Mouse (Mus musculus): ENCODE measurements at regions not wholly inside any gene's neighbourhood (a gene's known extent, or its start where the extent isn't known, plus 50 kb on each side); places are given as distances from the start of the nearest gene placed in this dataset.

DNA sequence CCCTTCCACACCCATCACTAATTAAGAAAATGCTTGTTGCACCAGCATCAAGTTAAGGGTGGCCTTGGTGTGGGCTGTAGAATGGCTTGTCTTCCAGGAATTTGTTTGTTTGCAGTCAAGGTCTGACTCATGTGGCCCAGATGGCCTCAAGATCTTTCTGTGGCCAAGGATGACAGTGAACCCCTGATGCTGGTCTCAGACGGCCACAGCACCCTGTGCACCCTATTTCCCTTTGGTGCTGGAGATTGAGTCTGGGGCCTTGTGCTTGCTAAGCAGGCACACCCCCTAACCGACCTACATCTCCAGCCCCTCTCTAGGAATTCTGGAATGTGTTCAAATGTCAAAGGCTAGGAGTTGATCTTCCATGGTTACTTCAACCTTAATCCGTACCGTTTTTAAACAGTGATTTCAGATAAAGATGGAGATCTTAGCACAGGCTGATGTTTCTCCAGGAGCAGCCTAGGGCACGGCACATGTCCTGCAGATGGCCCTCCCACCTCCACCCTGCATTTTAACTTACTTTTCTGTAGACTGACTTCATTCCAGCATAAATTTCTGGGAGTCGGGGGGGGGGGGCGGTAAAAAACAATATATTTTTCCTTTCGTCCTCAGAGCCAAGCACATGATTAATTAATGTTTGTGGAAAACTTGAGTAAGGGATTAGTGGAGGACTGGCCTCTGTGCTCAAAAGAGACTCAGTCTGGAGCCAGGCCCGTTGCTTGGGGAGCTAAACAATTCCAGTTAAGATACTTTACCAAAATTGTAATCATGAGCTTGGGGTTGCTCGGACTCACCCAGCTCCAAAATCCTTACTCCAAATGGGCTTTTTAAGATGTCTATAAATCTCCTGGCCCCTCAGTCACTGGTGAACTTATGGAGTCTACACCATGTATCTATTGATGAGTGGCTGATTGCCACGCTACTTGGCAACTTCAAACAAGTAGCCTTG lies 95.0 kb upstream of the Supt20 start:
- DNase-seq (ENCODE audit: low spot score in 2 of 2), result no peak

DNA sequence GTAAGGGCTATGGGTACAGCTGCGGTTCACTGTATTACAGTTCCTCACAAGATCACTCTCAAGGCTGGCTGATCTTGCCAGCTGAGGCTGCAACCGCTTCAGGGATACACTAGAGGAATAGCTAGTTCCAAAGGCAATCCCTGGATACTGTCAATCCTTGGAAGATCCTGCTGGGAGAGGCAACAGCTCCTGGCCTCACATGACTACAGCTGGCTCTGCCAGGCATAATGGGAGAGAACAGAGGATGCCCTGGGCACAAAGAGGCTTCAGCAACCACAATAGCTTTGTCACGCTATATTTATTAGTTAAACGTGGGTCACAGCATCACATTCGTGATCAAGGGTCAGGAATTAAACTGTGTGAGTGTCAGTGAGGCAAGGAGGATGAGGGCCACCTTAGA lies 94.3 kb upstream of the Supt20 start:
- DNase-seq (ENCODE audit: low spot score in 2 of 2), result no peak

DNA sequence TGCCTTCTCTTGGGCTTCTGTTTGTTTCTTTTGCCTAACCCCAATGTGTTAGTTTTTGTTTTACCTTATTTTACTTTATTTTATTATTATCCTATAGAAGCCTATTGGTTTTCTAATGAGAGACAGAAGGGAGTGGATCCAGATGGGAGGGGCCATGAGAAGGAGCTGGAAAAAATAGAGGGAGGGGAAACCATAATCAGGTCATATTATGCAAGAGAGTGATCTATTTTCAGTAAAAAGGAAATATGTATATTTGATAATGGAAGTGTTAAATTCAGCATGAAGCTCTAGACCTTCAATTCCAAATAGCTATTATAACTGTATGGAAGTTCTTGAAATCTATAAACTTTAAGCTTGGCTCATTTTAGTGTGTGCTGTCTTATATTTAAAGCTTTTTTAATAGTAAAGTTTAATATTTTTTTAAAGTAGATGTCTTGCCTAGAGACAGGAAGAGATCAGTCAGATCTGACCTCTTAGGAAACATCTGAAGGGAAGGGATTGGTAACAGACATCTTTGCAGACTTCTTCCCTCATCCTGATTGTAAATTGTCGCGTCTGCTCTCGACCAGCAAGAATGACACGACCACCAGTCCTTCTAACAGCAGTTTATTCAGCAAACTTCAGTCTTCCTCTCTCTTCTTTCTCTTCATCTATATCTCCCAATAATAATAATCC lies 87.8 kb upstream of the Supt20 start:
- DNase-seq (ENCODE audit: low spot score in 2 of 2), result no peak

DNA sequence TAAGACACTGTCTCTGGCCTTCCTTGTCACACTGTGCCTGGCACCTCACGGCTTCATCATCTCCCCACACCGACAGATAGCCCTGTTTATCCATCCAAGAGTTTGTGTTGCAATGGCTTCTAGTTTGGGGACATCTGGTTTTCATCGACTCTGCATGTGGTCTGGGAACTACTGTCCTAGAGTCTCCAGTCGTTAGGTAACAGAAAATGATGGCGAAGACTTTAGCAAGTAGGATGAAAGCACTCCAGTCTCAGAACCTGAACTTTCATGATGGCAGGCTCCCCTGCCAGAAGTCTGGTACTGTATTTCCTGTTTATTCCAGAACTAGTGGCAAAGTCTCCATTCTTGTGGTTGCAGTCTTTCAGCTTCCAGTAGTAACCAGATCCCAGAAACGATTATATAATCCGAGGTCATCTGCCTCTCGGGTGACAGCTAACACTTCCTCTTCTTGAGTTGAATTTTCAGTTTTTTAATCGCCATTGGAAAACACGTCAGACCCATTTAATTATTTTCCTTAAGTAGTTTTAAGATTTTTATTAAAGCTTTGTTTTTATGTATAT lies 81.1 kb upstream of the Supt20 start:
- no peak for DNase-seq (ENCODE audit: low spot score in 2 of 2)

DNA sequence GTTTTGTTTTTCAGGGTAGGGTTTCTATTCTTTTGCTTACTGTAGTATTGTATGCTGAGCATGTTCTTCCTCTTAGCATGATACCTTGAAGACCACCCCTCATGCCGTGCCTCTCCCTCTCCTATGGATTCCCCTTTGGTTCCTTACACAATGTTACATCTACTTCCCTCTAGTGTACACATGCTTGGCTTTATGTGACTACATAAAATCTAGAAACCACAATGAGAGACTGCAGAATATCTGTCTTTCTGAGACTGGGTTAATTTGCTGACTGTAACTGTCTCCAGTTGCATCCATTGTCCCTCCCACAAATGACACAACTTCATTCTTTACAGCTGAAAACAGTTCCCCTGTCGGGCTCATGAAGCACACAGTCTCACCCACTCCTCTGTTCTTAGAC lies 78.8 kb upstream of the Supt20 start:
- no peak for DNase-seq (ENCODE audit: low spot score in 2 of 2)

DNA sequence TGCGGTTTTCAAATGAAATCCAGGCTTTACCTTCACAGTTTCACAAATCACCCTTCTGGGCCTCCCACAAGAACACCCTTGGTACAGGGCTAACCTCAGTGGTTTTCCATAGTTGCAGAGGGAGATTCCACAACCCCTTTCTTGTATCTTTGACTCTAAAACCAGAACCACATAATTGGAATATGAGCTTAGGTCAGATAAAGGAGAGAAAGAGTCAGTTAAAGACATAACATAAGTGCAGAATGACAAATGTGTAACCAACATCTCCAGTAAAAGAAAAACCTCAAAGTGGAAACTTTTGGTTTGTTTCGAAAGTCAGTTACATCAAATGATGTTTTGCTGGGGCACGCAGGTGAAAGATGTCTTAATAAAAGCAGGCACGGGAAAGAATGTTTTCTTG lies 75.3 kb upstream of the Supt20 start:
- DNase-seq (ENCODE audit: low spot score in 2 of 2), result no peak

DNA sequence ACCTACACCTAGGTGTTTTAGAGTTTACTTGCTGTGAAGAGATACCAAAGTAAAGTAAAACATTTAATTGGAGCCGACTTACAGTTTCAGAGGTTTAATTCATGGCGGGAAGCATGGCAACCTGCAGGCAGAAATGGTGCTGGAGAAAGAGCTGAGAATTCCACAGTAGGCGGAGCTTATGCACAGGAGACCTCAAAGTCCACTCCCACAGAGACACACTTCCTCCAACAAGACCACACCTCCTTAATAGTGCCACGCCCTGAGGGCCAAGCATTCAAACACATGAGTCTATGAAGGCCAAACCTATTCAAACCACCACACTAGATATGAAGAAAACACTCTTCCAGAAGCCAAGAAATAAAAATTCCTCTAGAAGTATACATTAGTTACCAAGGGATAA lies 74.3 kb upstream of the Supt20 start:
- no peak for DNase-seq (ENCODE audit: low spot score in 2 of 2)

DNA sequence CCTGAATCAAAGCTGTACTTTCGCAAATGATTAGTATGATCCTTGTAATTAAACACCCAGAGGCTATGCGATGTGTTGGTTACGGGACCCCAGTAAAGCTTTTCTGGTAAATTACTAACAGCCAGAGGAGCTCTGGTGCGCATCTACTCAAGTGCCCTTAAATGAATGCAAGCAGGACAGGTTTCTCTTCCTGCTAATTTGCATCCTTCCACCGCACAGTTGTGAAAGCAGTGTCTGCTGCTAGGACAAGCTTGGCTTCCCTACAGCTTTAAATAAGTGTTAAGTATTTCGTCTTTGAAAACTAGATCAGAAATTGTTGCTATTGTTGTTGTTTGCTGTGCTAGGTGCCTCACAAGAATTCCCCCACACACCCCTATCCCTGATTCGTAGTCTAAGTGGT lies 62.4 kb upstream of the Supt20 start:
- no peak for DNase-seq (ENCODE audit: low spot score in 2 of 2)

DNA sequence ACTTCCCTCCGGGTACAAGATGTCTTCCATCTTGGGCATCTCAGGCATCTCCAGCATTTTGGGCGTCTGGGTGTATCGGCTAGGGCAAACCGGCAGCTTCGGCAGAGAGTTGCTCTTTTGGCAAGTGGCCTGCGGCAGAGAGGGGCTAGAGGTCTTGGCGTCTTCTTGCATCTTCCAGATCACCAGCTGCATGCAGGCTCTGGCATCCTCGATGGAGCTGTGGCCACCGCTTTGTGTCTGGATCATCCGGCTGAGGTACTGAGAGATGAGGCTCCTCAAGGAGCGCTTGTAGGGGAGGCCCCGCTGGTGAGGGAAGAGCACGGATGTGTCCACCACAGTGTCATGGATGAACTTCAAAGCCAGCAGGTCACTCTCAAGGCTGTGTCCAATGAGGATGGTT lies 59.9 kb upstream of the Supt20 start:
- DNase-seq (ENCODE audit: low spot score in 2 of 2), result no peak

DNA sequence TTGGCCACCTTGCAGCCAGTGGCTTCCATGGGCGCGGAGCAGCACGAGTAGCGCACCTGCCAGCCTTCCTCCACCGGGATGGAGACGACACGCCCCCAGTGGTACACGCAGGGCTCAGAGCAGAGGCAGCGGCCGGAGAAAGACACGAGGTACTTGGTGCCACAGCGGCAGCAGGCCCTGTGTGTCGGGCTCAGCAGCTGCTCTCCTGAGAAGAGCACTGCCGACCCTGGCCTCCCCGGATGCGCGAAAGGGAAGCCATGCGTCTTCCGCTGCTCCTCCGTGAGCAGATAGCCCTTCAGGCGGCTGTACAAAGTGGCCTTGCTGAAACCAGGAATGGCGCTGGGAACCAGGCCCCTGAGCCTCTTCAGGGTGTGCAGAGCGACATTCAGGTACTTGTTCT lies 59.2 kb upstream of the Supt20 start:
- no peak for DNase-seq (ENCODE audit: low spot score in 2 of 2)

DNA sequence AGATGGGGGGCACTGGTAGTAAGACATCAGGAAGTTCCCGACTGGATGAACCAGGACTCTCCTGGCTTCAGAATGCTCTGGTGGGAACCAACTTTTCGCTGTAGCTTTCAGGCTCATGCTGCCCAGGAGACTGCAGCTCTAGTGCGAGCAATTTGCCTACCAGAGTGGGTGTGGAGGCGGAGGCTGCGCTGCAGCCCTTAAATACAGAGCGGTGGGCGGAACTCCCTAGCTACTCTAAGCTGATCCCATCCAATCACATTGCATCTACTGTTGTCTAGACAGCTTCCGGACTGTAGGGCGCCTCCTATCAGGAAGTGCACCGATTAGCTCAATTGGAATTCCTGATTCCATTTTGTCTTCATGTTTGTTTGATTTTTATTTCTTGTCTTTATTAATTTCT lies 58.2 kb upstream of the Supt20 start:
- no peak for DNase-seq (ENCODE audit: low spot score in 2 of 2)

Measured in right cerebral cortex, postnatal 10 days (tissue).